Comparison of ENCODE assay signal across 8 mouse cellular contexts in the genomic region with DNA sequence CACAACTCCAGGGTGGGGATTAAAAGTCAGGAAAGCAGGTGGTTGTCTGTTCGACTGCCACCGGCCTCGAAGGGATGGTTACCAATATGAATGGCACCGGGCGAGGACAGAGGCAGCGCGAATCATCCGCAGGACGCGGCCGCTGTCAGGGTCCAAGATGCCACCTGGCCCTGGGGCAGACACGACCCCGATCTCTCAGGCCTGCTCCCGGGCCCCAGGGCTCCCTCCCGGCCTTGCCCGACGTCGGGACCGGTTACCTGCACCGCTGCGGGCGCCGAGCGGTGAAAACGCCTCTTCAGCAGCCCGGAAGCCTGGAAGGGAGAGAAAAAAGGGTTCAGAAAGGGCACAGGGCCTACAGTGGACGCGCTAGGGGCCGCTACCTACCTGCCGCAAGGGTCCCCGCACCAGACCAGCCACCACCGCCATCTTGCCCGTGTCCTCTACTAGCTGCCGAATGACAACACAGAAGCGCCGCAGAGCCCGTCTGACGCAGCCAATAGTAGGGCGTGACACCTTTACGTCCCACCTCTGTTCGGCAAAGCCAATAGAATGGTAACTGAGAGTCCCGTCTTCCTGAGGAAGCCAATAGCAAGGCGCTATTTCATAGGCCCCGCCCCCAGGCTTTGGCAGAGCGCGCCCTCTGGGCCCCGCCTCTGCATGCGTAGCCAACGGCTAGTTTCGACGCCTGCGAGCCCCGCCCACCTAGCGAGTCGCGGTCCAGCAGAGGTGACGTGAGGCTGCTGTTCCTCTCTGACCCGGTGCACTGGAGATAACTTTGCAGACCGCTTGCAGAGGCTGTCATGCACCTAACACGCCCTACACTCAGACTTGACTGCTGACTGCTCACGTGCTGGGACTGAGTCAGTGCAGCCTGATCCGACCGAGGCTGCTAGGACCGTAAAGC. TPM values are rescaled to one million over a fixed set of nuclear protein-coding genes. Genes with fewer than 3 reads are reported as not detected.
A peak's percentile ranks its signal among the peaks of the same experiment; 100 is the strongest.
DNase-seq lines count a peak whose midpoint lies in the region; ATAC-seq and TF ChIP-seq lines count a peak whose summit lies in the region.

A gene (minus strand): TSS at position 519 of the 904 bp plus-strand sequence.

- under 1% methylated on average over 64 of the region's 64 CpGs for WGBS in forebrain, embryonic 15.5 days
- under 1% methylated on average over 59 of the region's 64 CpGs for WGBS in lung, adult 2 months

- peak; percentile 84; the same call in 1 of the 2 replicates for TF ChIP-seq POLR2A in lung, adult 2 months (IDR thresholded peaks at IDR 0.05; ENCODE audit: borderline replicate concordance, extremely low read depth, low read depth, low read length)

- H3K4me1 ChIP-seq in ES-E14 (ENCODE audit: control insufficient read depth in 2 of 2, insufficient read depth in 2 of 2, low read length in 2 of 2, poor library complexity in 1 of 2): peaks cover 0 to 3% of the 10 kb centered on the region in 2 experiments; a peak in 2 of 4 replicates
- peaks cover 13% of the 10 kb centered on the region for H3K4me1 ChIP-seq in forebrain, embryonic 15.5 days
- peaks cover 5% of the 10 kb centered on the region; the same call in 1 of the 2 replicates for H3K4me1 ChIP-seq in lung, adult 2 months (ENCODE audit: control insufficient read depth, insufficient read depth, low read length)

- H3K9ac ChIP-seq in ES-E14 (ENCODE audit: insufficient read depth, low read depth, low read length, poor library complexity, severe bottlenecking): peak within 1 kb of the TSS; percentile 83
- peak within 1 kb of the TSS; percentile 97 for H3K9ac ChIP-seq in forebrain, embryonic 15.5 days (replicated peaks)

- DNase-seq in ES-E14 (ENCODE audit: low read depth, low spot score): peak; percentile 98
- DNase-seq in cerebellum, adult 11-12 months: peak; percentile 99
- DNase-seq in heart, postnatal 25 days (ENCODE audit: low spot score): peak; percentile 99
- peak; percentile 98 to 100 for DNase-seq in layer of hippocampus, adult 18-20 months (ENCODE audit: low spot score in 2 of 2)
- peak; percentile 98 for DNase-seq in lung, adult 2 months
- DNase-seq in thymus, adult 18-20 months: peak; percentile 98 to 99

- peaks cover 24% of the 10 kb centered on the region for H3K36me3 ChIP-seq in ES-E14 (ENCODE audit: control insufficient read depth, insufficient read depth, low read length, poor library complexity, severe bottlenecking)
- peaks cover 29% of the 10 kb centered on the region for H3K36me3 ChIP-seq in forebrain, embryonic 15.5 days

- peak; percentile 100 for ATAC-seq in forebrain, embryonic 15.5 days (replicated peaks)
- ATAC-seq in neutrophil, adult 5-6 weeks (ENCODE audit: extremely low read depth, insufficient number of reproducible peaks, low FRiP score, poor library complexity, severe bottlenecking): peak; percentile 94

- no peaks in the 10 kb centered on the region for H3K27me3 ChIP-seq in forebrain, embryonic 15.5 days

- peak within 1 kb of the TSS; percentile 65 for H3K4me2 ChIP-seq in forebrain, embryonic 15.5 days (replicated peaks)

- H3K27ac ChIP-seq in ES-E14 (ENCODE audit: insufficient read depth, low read depth, low read length, poor library complexity, severe bottlenecking): peak within 1 kb of the TSS; percentile 51
- H3K27ac ChIP-seq in forebrain, embryonic 15.5 days (replicated peaks): peak within 1 kb of the TSS; percentile 83

- peak within 1 kb of the TSS; percentile 74 to 93 for H3K4me3 ChIP-seq in ES-E14 (ENCODE audit: insufficient read depth in 1 of 2, low read depth in 1 of 2, low read length in 2 of 2, poor library complexity in 1 of 2, severe bottlenecking in 1 of 2)
- peak within 1 kb of the TSS; percentile 99 for H3K4me3 ChIP-seq in forebrain, embryonic 15.5 days
- H3K4me3 ChIP-seq in lung, adult 2 months (replicated peaks; ENCODE audit: extremely low read depth, low read depth, low read length): peak within 1 kb of the TSS; percentile 84

- no peaks in the 10 kb centered on the region for H3K9me3 ChIP-seq in ES-E14 (ENCODE audit: control insufficient read depth, insufficient read depth, low read depth, low read length)
- no peaks in the 10 kb centered on the region for H3K9me3 ChIP-seq in forebrain, embryonic 15.5 days

- TF ChIP-seq CTCF in lung, adult 2 months (IDR thresholded peaks at IDR 0.05; ENCODE audit: insufficient read depth, low read length): no peak

- intact Hi-C loops in heart, postnatal 25 days (cut with DNase I): no loop called here

- in situ Hi-C loops in ES-E14 (cut with MboI; ENCODE audit: low sequenced_read_pairs in 2 of 2, unreplicated experiment in 2 of 2): no loop called here

TF ChIP-seq in ES-E14, 5 proteins besides CTCF, POLR2A, EP300 and RAD21:
- TF ChIP-seq HCFC1 (IDR thresholded peaks at IDR 0.05; ENCODE audit: borderline replicate concordance, insufficient read depth, low read length) (no peak), ZC3H11A (IDR thresholded peaks at IDR 0.05; ENCODE audit: borderline replicate concordance, low read depth, low read length) (no peak), ZNF384 (IDR thresholded peaks at IDR 0.05; ENCODE audit: low read depth, low read length) (no peak), CHD2 (IDR thresholded peaks at IDR 0.05; ENCODE audit: low read depth, low read length) (no peak), MAFK (IDR thresholded peaks at IDR 0.05; ENCODE audit: insufficient read depth, low read depth, low read length) (no peak)
TF ChIP-seq in ES-E14: peak in this region for 0.

RNA-seq across cellular contexts. Expression of the gene that starts here (rescaled TPM):
- total RNA-seq in ES-E14 (2012; rRNA removed): 152 and 171 TPM in 2 replicates
- 235 and 239 TPM in 2 replicates for polyA plus RNA-seq in forebrain, embryonic 15.5 days (2015; fragmentation: Nextera tagmentation; extraction: Ambion mirVana)
- total RNA-seq in heart, postnatal 25 days (2021): 100 to 1,000 TPM; 896 to 959 TPM
- total RNA-seq in layer of hippocampus, adult 18-20 months (2021): 100 to 1,000 TPM; 169 to 171 TPM
- 30.3 and 53.1 TPM in 2 replicates for polyA plus RNA-seq in lung, adult 2 months (2012; rRNA removed)
- 82.0 and 95.6 TPM in 2 replicates for total RNA-seq in neutrophil, adult 5-6 weeks (2017)

Comparison
In these comparisons a context has a peak if more than half of its experiments do, and no peak if none do; other contexts are left out.
1. Peak in every context shown above with its lines: DNase-seq, ATAC-seq, H3K4me3 ChIP-seq and H3K27ac ChIP-seq.